ENCODE assay signal across 31 mouse cellular contexts in the genomic region with DNA sequence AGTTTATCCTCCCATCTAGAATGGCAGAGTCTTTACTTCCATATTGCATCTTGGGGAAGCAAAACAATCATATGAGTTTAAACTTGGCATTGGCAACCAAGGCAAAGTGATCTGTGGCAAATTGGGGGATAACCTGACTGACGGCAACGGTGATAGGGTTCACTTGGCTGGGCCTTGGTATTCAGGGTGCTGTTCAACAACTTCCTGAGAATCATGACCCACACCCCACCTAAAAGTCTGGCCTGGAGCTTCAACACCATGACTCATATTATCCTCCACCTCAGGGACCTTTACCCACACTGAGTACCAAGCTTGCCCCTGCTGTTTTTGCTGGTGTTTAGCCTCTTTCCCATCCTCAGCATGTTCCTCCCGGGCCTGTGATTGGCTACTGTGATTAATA. TPM values are rescaled to one million over a fixed set of nuclear protein-coding genes. Genes with fewer than 3 reads are reported as not detected.
DNase-seq lines count a peak whose midpoint lies in the region; ATAC-seq lines count a peak whose summit lies in the region.
"Had no signal": no experiment of that assay in that cellular context is flagged by ENCODE, and none has a peak within 500 bp of the region (broad histone marks: within the 10 kb centered on the region; RNA-seq: fewer than 3 reads in every experiment).

No protein-coding gene starts in this region.

- no peak overlapping the region for H3K4me3 ChIP-seq in midbrain, embryonic 11.5 days (ENCODE audit: low read depth, low read length)
- H3K4me3 ChIP-seq in midbrain, embryonic 15.5 days, result no peak overlapping the region
- H3K4me3 ChIP-seq: embryonic facial prominence, embryonic 10.5 days; embryonic facial prominence, embryonic 13.5 days; erythroblast, embryonic 14.5 days; forebrain, embryonic 10.5 days; forebrain, embryonic 13.5 days; heart, embryonic 12.5 days; heart, embryonic 15.5 days had no signal

- WGBS in midbrain, embryonic 11.5 days, result 91% methylated on average over 3 of the region's 3 CpGs
- 92% methylated on average over 3 of the region's 3 CpGs for WGBS in midbrain, embryonic 15.5 days

- no peaks in the 10 kb centered on the region for H3K36me3 ChIP-seq in midbrain, embryonic 11.5 days (ENCODE audit: control insufficient read depth, insufficient read depth, low read length)
- H3K36me3 ChIP-seq in midbrain, embryonic 15.5 days (replicated peaks), result no peaks in the 10 kb centered on the region
- H3K36me3 ChIP-seq: embryonic facial prominence, embryonic 10.5 days; embryonic facial prominence, embryonic 13.5 days; forebrain, embryonic 10.5 days; G1E; heart, embryonic 12.5 days; heart, embryonic 15.5 days had no signal

- no peak overlapping the region for H3K4me2 ChIP-seq in midbrain, embryonic 11.5 days
- H3K4me2 ChIP-seq in midbrain, embryonic 15.5 days, result no peak overlapping the region
- H3K4me2 ChIP-seq: embryonic facial prominence, embryonic 13.5 days; forebrain, embryonic 13.5 days; heart, embryonic 12.5 days; heart, embryonic 15.5 days; hindbrain, embryonic 14.5 days had no signal

- H3K27me3 ChIP-seq in midbrain, embryonic 11.5 days (ENCODE audit: control insufficient read depth, insufficient read depth, low read length), result no peaks in the 10 kb centered on the region
- no peaks in the 10 kb centered on the region for H3K27me3 ChIP-seq in midbrain, embryonic 15.5 days (replicated peaks)
- H3K27me3 ChIP-seq: embryonic facial prominence, embryonic 13.5 days; forebrain, embryonic 13.5 days; heart, embryonic 12.5 days; heart, embryonic 15.5 days; Patski had no signal

- no peaks in the 10 kb centered on the region for H3K9me3 ChIP-seq in midbrain, embryonic 11.5 days (ENCODE audit: control insufficient read depth, low read length)
- H3K9me3 ChIP-seq in midbrain, embryonic 15.5 days, result no peaks in the 10 kb centered on the region
- H3K9me3 ChIP-seq: embryonic facial prominence, embryonic 10.5 days; embryonic facial prominence, embryonic 13.5 days; forebrain, embryonic 10.5 days; forebrain, embryonic 13.5 days; G1E; heart, embryonic 12.5 days; heart, embryonic 15.5 days had no signal

- DNase-seq in midbrain, embryonic 11.5 days (ENCODE audit: low spot score, missing footprints), result peak; percentile 41
- DNase-seq in CD4-positive helper T cell, adult 2 months (ENCODE audit: low read depth, low spot score), result peak; percentile 36
- DNase-seq in embryo, embryonic 10 days (ENCODE audit: low spot score), result no peak
- no peak for DNase-seq in urinary bladder, postnatal 10 days (ENCODE audit: low spot score)
- DNase-seq: adrenal gland, postnatal 10 days; adrenal gland, postnatal 36 days; cerebellum, adult 2 months; cerebellum, adult 9-11 months; cerebellum, postnatal 25 days; embryo, embryonic 11 days; gastrocnemius, postnatal 10 days; gastrocnemius, postnatal 36 days; heart, postnatal 14 days; heart, postnatal 4 days had no signal

- H3K27ac ChIP-seq in midbrain, embryonic 11.5 days (ENCODE audit: low read depth, low read length), result no peak overlapping the region
- H3K27ac ChIP-seq in midbrain, embryonic 15.5 days, result no peak overlapping the region
- H3K27ac ChIP-seq: embryonic facial prominence, embryonic 10.5 days; embryonic facial prominence, embryonic 13.5 days; forebrain, embryonic 10.5 days; forebrain, embryonic 13.5 days; heart, embryonic 15.5 days; hindbrain, embryonic 14.5 days; hindbrain, postnatal 0 days had no signal

- no peaks in the 10 kb centered on the region; the same call in 1 of the 2 replicates for H3K4me1 ChIP-seq in midbrain, embryonic 11.5 days (ENCODE audit: control insufficient read depth, insufficient read depth, low read length)
- no peaks in the 10 kb centered on the region for H3K4me1 ChIP-seq in midbrain, embryonic 15.5 days
- H3K4me1 ChIP-seq: forebrain, embryonic 13.5 days had no signal

- ATAC-seq in midbrain, embryonic 11.5 days (ENCODE audit: low FRiP score), result no peak
- no peak for ATAC-seq in midbrain, embryonic 15.5 days (replicated peaks)
- ATAC-seq in CD4-positive, CD25-positive, alpha-beta regulatory T cell, adult 4 months, result peak; percentile 9
- ATAC-seq: forebrain, embryonic 13.5 days; forebrain, embryonic 16.5 days; hindbrain, postnatal 0 days; intestine, postnatal 0 days; Patski had no signal

- no peak overlapping the region for H3K9ac ChIP-seq in midbrain, embryonic 11.5 days (ENCODE audit: low read length)
- H3K9ac ChIP-seq in midbrain, embryonic 15.5 days, result no peak overlapping the region
- H3K9ac ChIP-seq: embryonic facial prominence, embryonic 13.5 days; forebrain, embryonic 13.5 days; heart, embryonic 12.5 days; heart, embryonic 15.5 days; hindbrain, embryonic 14.5 days had no signal

RNA-seq across cellular contexts. Expression of a gene that starts 19.3 kb away (rescaled TPM):
- polyA plus RNA-seq in midbrain, embryonic 11.5 days (2014; fragmentation: Nextera tagmentation; extraction: Ambion mirVana), result not detected in 2 replicates
- not detected in 2 replicates for polyA plus RNA-seq in midbrain, embryonic 15.5 days (2015; fragmentation: Nextera tagmentation; extraction: Ambion mirVana)
- 10 to 100 TPM in 1 of 2 experiments, 1 to 10 TPM in 1; 5.9 to 13.6 TPM for polyA plus RNA-seq in CD4-positive, CD25-positive, alpha-beta regulatory T cell, adult 4 months (2017; shearing (Covaris generic))
- polyA plus RNA-seq: cerebellum, adult 2 months; embryonic facial prominence, embryonic 10.5 days; embryonic facial prominence, embryonic 13.5 days; erythroblast, embryonic 14.5 days; forebrain, embryonic 10.5 days; forebrain, embryonic 13.5 days; G1E; heart, embryonic 12.5 days; heart, embryonic 15.5 days; hindbrain, embryonic 11.5 days; hindbrain, embryonic 14.5 days; hindbrain, postnatal 0 days; intestine, embryonic 14.5 days; intestine, postnatal 0 days had no signal

Comparison
In these comparisons a context has a peak if more than half of its experiments do, and no peak if none do; other contexts are left out.
1. DNase-seq: peak in midbrain, embryonic 11.5 days (single experiment) and CD4-positive helper T cell, adult 2 months (single experiment); none in embryo, embryonic 10 days (single experiment) and urinary bladder, postnatal 10 days (single experiment).